Mouse (Mus musculus) CH12.LX (cell line): ENCODE measurements around the gene Tspan5. TPM values are rescaled to one million over a fixed set of nuclear protein-coding genes. Genes with fewer than 3 reads are reported as not detected.
A peak's percentile ranks its signal among the peaks of the same experiment; 100 is the strongest.

Experiments used
- DNase-seq: peaks from one replicate; pipeline ENCODE4 v3.0.0-alpha.2; 2013; ENCODE audit errors: extremely low read depth
- H3K27ac ChIP-seq: 2 replicates; pipeline ENCODE4 v1.5.1; 2012; ENCODE audit warnings: low read depth, mild to moderate bottlenecking, control low read depth, moderate library complexity; ENCODE audit not compliant: insufficient read depth
- H3K27me3 ChIP-seq: replicated peaks from 2 replicates; pipeline ENCODE3; 2012; ENCODE audit warnings: inconsistent platforms
- H3K36me3 ChIP-seq, 2 experiments: replicated peaks in 1 of 2; 2 replicates each; pipeline versions ENCODE3 to v1.6.1; 2012; ENCODE audit warnings: inconsistent platforms in 1 of 2, low read length in 1 of 2, mild to moderate bottlenecking in 1 of 2, mixed read lengths in 1 of 2, moderate library complexity in 1 of 2; ENCODE audit not compliant: control insufficient read depth in 1 of 2, insufficient read depth in 1 of 2
- H3K4me1 ChIP-seq, 2 experiments: 2 replicates each; pipeline ENCODE4 v1.6.1; 2012; ENCODE audit warnings: inconsistent platforms in 1 of 2, moderate library complexity in 1 of 2; ENCODE audit not compliant: insufficient read depth in 2 of 2, control insufficient read depth in 1 of 2
- H3K4me2 ChIP-seq: 2 replicates; pipeline ENCODE4 v1.6.1; 2012; ENCODE audit warnings: low read depth, mild to moderate bottlenecking, control low read depth; ENCODE audit not compliant: poor library complexity, insufficient read depth, severe bottlenecking
- H3K4me3 ChIP-seq, 3 experiments: fragments of 150-350 bp in 1 of 3; sonication (generic) in 1 of 3; replicated peaks in 1 of 3; 2 replicates each; pipeline versions ENCODE3 to v1.5.1; 2011 to 2012; ENCODE audit warnings: low read depth in 2 of 3, low read length in 2 of 3, mild to moderate bottlenecking in 2 of 3, moderate library complexity in 2 of 3, control low read depth in 1 of 3, improper control_type of control experiment in 1 of 3, inconsistent platforms in 1 of 3, mixed read lengths in 1 of 3; ENCODE audit not compliant: poor library complexity in 1 of 3
- H3K79me2 ChIP-seq: replicated peaks from 2 replicates; pipeline ENCODE4 v1.6.1; 2012; ENCODE audit warnings: mild to moderate bottlenecking, moderate library complexity; ENCODE audit not compliant: control insufficient read depth, poor library complexity, insufficient read depth, severe bottlenecking; ENCODE audit errors: extremely low read depth
- H3K9ac ChIP-seq: 2 replicates; pipeline ENCODE4 v1.6.1; 2012; ENCODE audit warnings: low read depth, mild to moderate bottlenecking, control low read depth, moderate library complexity; ENCODE audit not compliant: insufficient read depth
- H3K9me3 ChIP-seq: replicated peaks from 2 replicates; pipeline ENCODE3; 2012; ENCODE audit warnings: low read length, inconsistent platforms, mixed read lengths
- BHLHE40 ChIP-seq: IDR thresholded peaks from 2 replicates; pipeline ENCODE4 v1.6.1; 2011; ENCODE audit warnings: mild to moderate bottlenecking, low read depth, low read length, improper control_type of control experiment
- E2F4 ChIP-seq: IDR thresholded peaks from 2 replicates; pipeline ENCODE4 v1.6.1; 2011; ENCODE audit warnings: low read depth, low read length, improper control_type of control experiment; ENCODE audit not compliant: insufficient replicate concordance
- JUND ChIP-seq: conservative IDR thresholded peaks from 2 replicates; pipeline ENCODE4 v1.6.1; 2011; ENCODE audit warnings: low read depth, low read length, improper control_type of control experiment
- MEF2A ChIP-seq: IDR thresholded peaks from 2 replicates; pipeline ENCODE4 v1.6.1; 2014; ENCODE audit warnings: low read depth, mild to moderate bottlenecking, inconsistent platforms, low read length, improper control_type of control experiment, borderline replicate concordance
- MXI1 ChIP-seq: IDR thresholded peaks from 2 replicates; pipeline ENCODE4 v1.6.1; 2011; ENCODE audit warnings: mild to moderate bottlenecking, low read depth, low read length, improper control_type of control experiment
- MYC ChIP-seq: IDR thresholded peaks from 2 replicates; pipeline ENCODE4 v1.6.1; 2011; ENCODE audit warnings: low read depth, mild to moderate bottlenecking, improper control_type of control experiment, low read length
- POLR2AphosphoS2 ChIP-seq: IDR thresholded peaks from 2 replicates; pipeline ENCODE4 v1.6.1; 2011; ENCODE audit warnings: low read depth, low read length, improper control_type of control experiment
- RAD21 ChIP-seq: IDR thresholded peaks from 2 replicates; pipeline ENCODE4 v1.6.1; 2011; ENCODE audit warnings: low read depth, mild to moderate bottlenecking, low read length, improper control_type of control experiment, moderate library complexity
- RCOR1 ChIP-seq: conservative IDR thresholded peaks from 2 replicates; pipeline ENCODE4 v1.6.1; 2012; ENCODE audit warnings: low read depth, mild to moderate bottlenecking, inconsistent platforms, low read length, improper control_type of control experiment
- SMC3 ChIP-seq: IDR thresholded peaks from 2 replicates; pipeline ENCODE4 v1.6.1; 2011; ENCODE audit warnings: low read depth, low read length, improper control_type of control experiment
- TBP ChIP-seq: conservative IDR thresholded peaks from 2 replicates; pipeline ENCODE4 v1.6.1; 2011; ENCODE audit warnings: low read depth, low read length, improper control_type of control experiment
- UBTF ChIP-seq: IDR thresholded peaks from 2 replicates; pipeline ENCODE4 v1.6.1; 2012; ENCODE audit warnings: low read depth, mild to moderate bottlenecking, inconsistent platforms, low read length, improper control_type of control experiment, moderate library complexity
- USF1 ChIP-seq: IDR thresholded peaks from 2 replicates; pipeline ENCODE4 v1.6.1; 2014; ENCODE audit warnings: low read depth, mild to moderate bottlenecking, inconsistent platforms, low read length, improper control_type of control experiment
- ZC3H11A ChIP-seq: IDR thresholded peaks from 2 replicates; pipeline ENCODE4 v1.6.1; 2012; ENCODE audit warnings: low read depth, mild to moderate bottlenecking, inconsistent platforms, low read length, improper control_type of control experiment
- ZMIZ1 ChIP-seq: IDR thresholded peaks from 2 replicates; pipeline ENCODE4 v1.6.1; 2012; ENCODE audit warnings: low read depth, mild to moderate bottlenecking, inconsistent platforms, low read length, improper control_type of control experiment
- dilution Hi-C: fragments of 300-500 bp; cut with MboI; formaldehyde crosslinking; loops from 2 replicates; pipeline ENCODE4 v1.14.3; 2020; ENCODE audit warnings: low sequenced_read_pairs; ENCODE audit not compliant: extremely low pct_unique_long_range_greater_than_20kb, extremely low pct_ligation_motif_present
- in situ Hi-C: fragments of 300-500 bp; cut with MboI; formaldehyde crosslinking; loops from 3 replicates; pipeline ENCODE4 v1.14.3; 2019; ENCODE audit warnings: low sequenced_read_pairs, low pct_ligation_motif_present, low pct_unique_long_range_greater_than_20kb, mixed read lengths
- polyA plus RNA-seq: library from polyadenylated mRNA; unstranded; fragments of >175 nt; gene quantifications from 2 replicates; pipeline ENCODE4 v1.2.1, GENCODE M21; 2012; ENCODE audit warnings: low read depth; ENCODE audit not compliant: insufficient read length
- total RNA-seq, 2 experiments: library from RNA; depleted of rRNA; stranded (reverse); fragments of 300-350 nt in 1 of 2; fragments of >200 nt in 1 of 2; gene quantifications; 2 replicates each; pipeline ENCODE4 v1.2.3; 2012 to 2014

The Tspan5 gene
- total and polyA plus RNA-seq, 3 experiments = 17.2 to 43.1 (median 25.9) TPM

DNA sequence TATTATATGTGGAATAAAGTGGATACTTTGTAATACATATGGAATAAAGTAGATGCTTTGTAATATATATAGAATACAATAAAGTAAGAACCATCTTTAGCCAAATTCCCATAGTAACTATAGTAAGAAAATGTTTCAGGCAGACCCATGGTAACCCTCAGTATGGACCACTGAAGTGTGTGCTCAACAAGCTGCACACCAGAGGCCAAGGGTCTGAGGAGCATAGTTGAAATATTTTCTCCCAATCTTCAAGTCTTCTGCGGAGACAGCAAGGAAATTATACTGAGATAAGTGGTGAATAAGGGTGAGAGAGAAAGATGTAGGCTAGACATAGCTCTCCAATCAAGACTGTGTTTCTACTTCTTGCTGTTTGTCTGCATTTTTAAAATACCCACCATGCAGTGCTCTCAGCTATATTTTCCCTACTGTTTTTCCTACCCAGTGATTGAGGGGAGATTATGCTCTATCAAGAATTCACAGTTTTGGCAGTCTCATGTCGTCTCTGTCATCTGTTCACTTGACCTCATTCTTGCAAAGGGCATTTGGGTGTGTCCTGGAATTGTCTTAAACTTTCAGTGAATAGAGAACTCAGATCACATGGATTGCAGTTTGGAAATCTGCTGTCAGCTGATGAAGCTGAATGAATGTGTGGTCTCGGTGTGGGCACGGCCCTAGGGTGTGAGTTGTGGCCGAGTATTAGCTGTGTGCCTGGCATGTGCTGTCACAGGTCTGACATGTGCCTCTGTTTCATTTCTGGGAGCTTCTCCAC is 75.1 kb downstream of the Tspan5 start:
- Histone ChIP-seq H3K27ac (no peak overlapping the region), H3K9ac (no peak overlapping the region), H3K27me3 (no peaks in the 10 kb centered on the region), H3K79me2 (0 out of 2 replicates have a peak, but pooled peaks cover 2% of the 10 kb centered on the region), H3K4me3 (no peak overlapping the region), H3K9me3 (no peaks in the 10 kb centered on the region), H3K4me2 (no peak overlapping the region), H3K4me1 (peaks cover 16 to 83% of the 10 kb centered on the region in 2 experiments), H3K36me3 (peaks cover 0 to 4% of the 10 kb centered on the region in 2 experiments)
- no peak for DNase-seq
- dilution Hi-C loops (no loop called here), in situ Hi-C loops (loop anchor here (10.0 kb wide), 1 partner anchor 78 kb away; no protein-coding TSS in a partner anchor)
- no peak for TF ChIP-seq MYC
- TF ChIP-seq TBP = no peak
- peak; percentile 27; the same call in 1 of the 2 replicates for TF ChIP-seq BHLHE40
- TF ChIP-seq MXI1 = no peak

DNA sequence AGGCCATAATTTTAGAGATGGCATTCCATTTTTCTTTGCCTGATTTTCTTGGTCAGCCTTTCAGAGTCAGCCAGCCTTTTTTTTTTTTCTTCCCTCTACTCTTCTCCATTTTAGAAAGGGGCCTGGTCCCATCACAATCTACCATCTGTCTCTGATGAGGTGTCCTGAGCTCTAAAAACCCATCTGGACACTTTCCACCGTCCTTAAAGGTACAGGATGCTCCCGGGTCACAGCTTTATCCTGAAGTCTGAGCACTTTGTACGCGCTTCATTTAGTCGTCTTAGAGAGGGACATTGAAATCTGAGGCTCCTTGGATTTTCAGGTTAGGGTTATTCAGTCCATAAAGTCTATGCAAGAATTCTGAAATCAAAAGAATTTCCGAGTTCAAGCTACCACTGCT is 77.9 kb downstream of the Tspan5 start:
- H3K4me3 ChIP-seq = no peak overlapping the region
- no peak overlapping the region for H3K27ac ChIP-seq
- H3K27me3 ChIP-seq = no peaks in the 10 kb centered on the region
- H3K9ac ChIP-seq = no peak overlapping the region
- TF ChIP-seq UBTF (no peak), SMC3 (no peak), JUND (no peak), ZC3H11A (no peak), USF1 (no peak), E2F4 (no peak), ZMIZ1 (no peak), MEF2A (no peak), RAD21 (no peak), RCOR1 (no peak), POLR2AphosphoS2 (no peak)
- no peaks in the 10 kb centered on the region for H3K9me3 ChIP-seq
- DNase-seq = no peak
- H3K36me3 ChIP-seq = peaks cover 0 to 6% of the 10 kb centered on the region in 2 experiments
- 0 out of 2 replicates have a peak, but pooled peaks cover 2% of the 10 kb centered on the region for H3K79me2 ChIP-seq
- peaks cover 11 to 73% of the 10 kb centered on the region in 2 experiments for H3K4me1 ChIP-seq
- H3K4me2 ChIP-seq = no peak overlapping the region
- in situ Hi-C loops (loop anchor here (10.0 kb wide), 1 partner anchor 75 kb away; no protein-coding TSS in a partner anchor), dilution Hi-C loops (no loop called here)
